Mouse (Mus musculus) MEL-GATA-1-ER (cell line): ENCODE data around the gene Shcbp1l.
"Not testable (repeated sequence)": the region's sequence is repeated elsewhere in the genome, so short reads cannot be mapped to it uniquely, and the experiment has no call there.

Experiments used
- DNase-seq: peaks from one replicate; pipeline ENCODE4 v3.0.0-alpha.2; 2012; ENCODE audit warnings: low read depth; ENCODE audit errors: extremely low read depth

Shcbp1l gene

GRCm38 (mm10) chr1:153417805-153418204 is 7.2 kb upstream of the Shcbp1l start:
- DNase-seq = not testable (repeated sequence)

GRCm38 (mm10) chr1:153424271-153424670 is 691 bp upstream of the Shcbp1l start:
- no peak for DNase-seq

- DNase-seq = no peak
Measured at GRCm38 (mm10) chr1:153431158-153431557, 6.2 kb downstream of the Shcbp1l start.

GRCm38 (mm10) chr1:153431701-153432100 is 6.7 kb downstream of the Shcbp1l start:
- no peak for DNase-seq

- DNase-seq = no peak
Measured at GRCm38 (mm10) chr1:153432329-153432728, 7.4 kb downstream of the Shcbp1l start.

- no peak for DNase-seq
Measured at GRCm38 (mm10) chr1:153433851-153434589, 9.1 kb downstream of the Shcbp1l start.

- no peak for DNase-seq
Measured at GRCm38 (mm10) chr1:153437536-153437935, 12.6 kb downstream of the Shcbp1l start.

GRCm38 (mm10) chr1:153440752-153441151 is 15.8 kb downstream of the Shcbp1l start:
- no peak for DNase-seq

GRCm38 (mm10) chr1:153441656-153442055 is 16.7 kb downstream of the Shcbp1l start:
- DNase-seq = no peak

- no peak for DNase-seq
Measured at GRCm38 (mm10) chr1:153443019-153443418, 18.1 kb downstream of the Shcbp1l start.

GRCm38 (mm10) chr1:153443632-153444031 is 18.7 kb downstream of the Shcbp1l start:
- DNase-seq = no peak

- DNase-seq = no peak
Measured at GRCm38 (mm10) chr1:153446120-153446831, 21.3 kb downstream of the Shcbp1l start.

- DNase-seq = peak; percentile 57
Measured at GRCm38 (mm10) chr1:153451237-153452154, 26.5 kb downstream of the Shcbp1l start.

GRCm38 (mm10) chr1:153453146-153453642 is 28.2 kb downstream of the Shcbp1l start:
- no peak for DNase-seq

- DNase-seq = no peak
Measured at GRCm38 (mm10) chr1:153456137-153456536, 31.2 kb downstream of the Shcbp1l start.

GRCm38 (mm10) chr1:153461796-153462195 is 36.8 kb downstream of the Shcbp1l start:
- no peak for DNase-seq

GRCm38 (mm10) chr1:153479296-153479695 is 54.3 kb downstream of the Shcbp1l start:
- DNase-seq = no peak

- peak; percentile 62 for DNase-seq
Measured at GRCm38 (mm10) chr1:153480386-153481024, 55.5 kb downstream of the Shcbp1l start.

GRCm38 (mm10) chr1:153481025-153481412 is 56.1 kb downstream of the Shcbp1l start:
- no peak for DNase-seq

- DNase-seq = no peak
Measured at GRCm38 (mm10) chr1:153485201-153485796, 60.3 kb downstream of the Shcbp1l start.

- not testable (repeated sequence) for DNase-seq
Measured at GRCm38 (mm10) chr1:153486120-153486519, 61.2 kb downstream of the Shcbp1l start.
